Mouse (Mus musculus): ENCODE results near the gene Csn1s2b.

- TF ChIP-seq CTCF (IDR thresholded peaks at IDR 0.05; ENCODE audit: low read depth, low read length) (no peak), TAL1 (conservative IDR thresholded peaks at IDR 0.05; ENCODE audit: low read depth, low read length) (no peak), GATA2 (IDR thresholded peaks at IDR 0.05; ENCODE audit: borderline replicate concordance, low read depth, low read length) (no peak), GATA1 (IDR thresholded peaks at IDR 0.05; ENCODE audit: borderline replicate concordance, low read length) (no peak)
Measured at GRCm38 (mm10) chr5:87809253-87809652, 1.4 kb downstream of the Csn1s2b start.
